Mouse (Mus musculus) hindbrain, embryonic 11.5 days (tissue): Measurements from ENCODE around the gene Cps1. TPM values are rescaled to one million over a fixed set of nuclear protein-coding genes. Genes with fewer than 3 reads are reported as not detected.
A peak's percentile ranks its signal among the peaks of the same experiment; 100 is the strongest.

Source experiments
- ATAC-seq: fragments of 200-750 bp; cut with Nextera tagmentation; 2 replicates; pipeline ENCODE4 v1.8.0; 2017; ENCODE audit warnings: mild to moderate bottlenecking, moderate TSS enrichment, moderate library complexity; ENCODE audit not compliant: low FRiP score
- DNase-seq: peaks from one replicate; pipeline ENCODE4 v3.0.0-alpha.2; 2015; ENCODE audit warnings: low spot score
- H3K27ac ChIP-seq: fragments of 300-500 bp; sonication (generic); 2 replicates; pipeline ENCODE4 v1.5.1; 2014; ENCODE audit warnings: mild to moderate bottlenecking, low read depth, low read length
- H3K27me3 ChIP-seq: fragments of 300-500 bp; sonication (generic); 2 replicates; pipeline ENCODE4 v1.6.1; 2014; ENCODE audit warnings: mild to moderate bottlenecking, low read length, moderate library complexity, mixed read lengths; ENCODE audit not compliant: control insufficient read depth, insufficient read depth
- H3K36me3 ChIP-seq: fragments of 300-500 bp; sonication (generic); 2 replicates; pipeline ENCODE4 v1.6.1; 2014; ENCODE audit warnings: mild to moderate bottlenecking, low read length, moderate library complexity, mixed read lengths; ENCODE audit not compliant: control insufficient read depth, insufficient read depth
- H3K4me1 ChIP-seq: fragments of 300-500 bp; sonication (generic); replicated peaks from 2 replicates; pipeline ENCODE4 v1.6.1; 2014; ENCODE audit warnings: low read length, mixed read lengths; ENCODE audit not compliant: control insufficient read depth, insufficient read depth
- H3K4me2 ChIP-seq: fragments of 300-500 bp; sonication (generic); replicated peaks from 2 replicates; pipeline ENCODE4 v1.6.1; 2014; ENCODE audit warnings: mild to moderate bottlenecking, low read depth, low read length
- H3K4me3 ChIP-seq: fragments of 300-500 bp; sonication (generic); 2 replicates; pipeline ENCODE4 v1.5.1; 2014; ENCODE audit warnings: low read depth, low read length
- H3K9ac ChIP-seq: fragments of 300-500 bp; sonication (generic); 2 replicates; pipeline ENCODE4 v1.6.1; 2014; ENCODE audit warnings: low read depth, low read length
- H3K9me3 ChIP-seq: fragments of 300-500 bp; sonication (generic); 2 replicates; pipeline ENCODE4 v1.6.1; 2016; ENCODE audit warnings: low read length; ENCODE audit not compliant: control insufficient read depth
- WGBS: fragments of 180-500 bp; shearing (Covaris S2); extraction: QIAGEN DNeasy Blood & Tissue Kit; methylation state at CpG from one replicate; pipeline ENCODE4 v1.1.7; 2014; 5-methylcytosine and 5-hydroxymethylcytosine counted together
- polyA plus RNA-seq: library from polyadenylated mRNA; unstranded; fragments of >200 nt; fragmentation: Nextera tagmentation; extraction: Ambion mirVana; gene quantifications from 2 replicates; pipeline ENCODE4 v1.2.1, GENCODE M21; 2014

Gene Cps1
- polyA plus RNA-seq, 1 experiment from 2014 or later: 0.14 TPM

DNA sequence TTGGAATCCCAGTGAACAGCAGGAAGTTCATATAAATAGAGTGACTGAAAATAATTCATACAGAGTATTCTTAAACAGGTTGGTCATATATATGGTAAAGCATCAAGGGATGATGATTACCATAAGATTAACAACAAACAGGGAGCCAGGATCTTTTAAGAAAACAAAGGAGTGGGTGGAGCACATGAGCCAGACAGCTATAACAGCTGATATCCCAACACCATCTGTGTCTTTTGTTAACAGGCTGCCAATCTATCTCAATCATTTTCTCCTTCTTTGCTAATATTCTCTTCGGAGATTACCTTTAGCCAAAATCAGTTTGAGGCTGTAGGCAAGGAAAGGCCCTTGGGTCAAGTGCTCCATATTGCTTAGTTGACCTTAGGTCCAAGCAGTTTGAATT, 142.4 kb downstream of the Cps1 start:
- H3K4me1 ChIP-seq: no peaks in the 10 kb centered on the region
- no peaks in the 10 kb centered on the region for H3K36me3 ChIP-seq
- 82% methylated on average over 1 of the region's 1 CpGs for WGBS
- H3K27me3 ChIP-seq: no peaks in the 10 kb centered on the region
- H3K4me2 ChIP-seq: no peak overlapping the region
- ATAC-seq (peak; percentile 19; the same call in 1 of the 2 replicates), DNase-seq (no peak)
- no peak overlapping the region for H3K9ac ChIP-seq
- H3K4me3 ChIP-seq: no peak overlapping the region
- H3K9me3 ChIP-seq: no peaks in the 10 kb centered on the region
- H3K27ac ChIP-seq: no peak overlapping the region

DNA sequence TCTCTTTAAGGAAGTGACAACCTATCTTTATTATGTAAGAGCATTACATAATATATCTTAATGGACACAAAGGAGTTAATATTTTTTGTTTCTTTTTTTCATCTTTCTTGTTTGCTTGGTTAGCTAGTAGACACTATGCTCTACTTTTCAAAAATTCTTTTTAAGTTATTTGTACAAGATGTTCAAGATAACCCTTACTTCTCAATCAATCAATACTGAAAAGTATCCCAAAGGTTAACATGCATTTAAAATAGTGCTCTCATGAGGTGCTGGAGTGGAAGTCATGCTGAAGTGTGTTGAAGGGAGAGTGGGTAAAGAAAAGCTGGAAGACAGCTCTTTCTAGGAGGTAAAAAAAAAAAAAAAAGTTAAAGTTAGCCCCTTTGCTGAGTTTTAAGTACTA, 145.1 kb downstream of the Cps1 start:
- Histone ChIP-seq H3K4me1 (no peaks in the 10 kb centered on the region), H3K36me3 (no peaks in the 10 kb centered on the region), H3K27me3 (no peaks in the 10 kb centered on the region), H3K4me3 (no peak overlapping the region), H3K9me3 (no peaks in the 10 kb centered on the region), H3K4me2 (no peak overlapping the region), H3K27ac (no peak overlapping the region), H3K9ac (no peak overlapping the region)
- no peak for ATAC-seq
- no peak for DNase-seq

DNA sequence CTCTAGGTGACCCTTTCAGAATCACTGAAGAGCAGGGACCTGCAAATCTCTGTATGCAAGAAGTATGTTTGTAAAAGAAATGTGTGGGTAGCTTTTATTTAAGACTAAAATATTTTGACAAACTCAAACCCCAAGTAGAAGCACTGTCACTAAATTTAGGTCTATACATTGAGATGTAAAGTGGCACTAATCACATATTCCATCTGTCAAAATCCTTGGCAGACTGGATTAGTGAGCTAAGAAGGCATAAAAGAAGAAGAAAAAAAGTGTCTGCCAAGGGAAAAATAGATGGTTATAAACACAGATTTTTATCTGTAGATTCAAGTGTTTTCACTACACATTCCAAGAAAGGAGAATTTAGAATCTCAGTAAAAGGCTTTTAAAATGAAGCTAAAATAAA, 145.6 kb downstream of the Cps1 start:
- DNase-seq: no peak
- no peaks in the 10 kb centered on the region for H3K36me3 ChIP-seq
- no peaks in the 10 kb centered on the region for H3K4me1 ChIP-seq
- no peaks in the 10 kb centered on the region for H3K9me3 ChIP-seq
- H3K27ac ChIP-seq: no peak overlapping the region
- H3K9ac ChIP-seq: no peak overlapping the region
- no peaks in the 10 kb centered on the region for H3K27me3 ChIP-seq
- H3K4me3 ChIP-seq: no peak overlapping the region
- ATAC-seq: no peak
- no peak overlapping the region for H3K4me2 ChIP-seq

DNA sequence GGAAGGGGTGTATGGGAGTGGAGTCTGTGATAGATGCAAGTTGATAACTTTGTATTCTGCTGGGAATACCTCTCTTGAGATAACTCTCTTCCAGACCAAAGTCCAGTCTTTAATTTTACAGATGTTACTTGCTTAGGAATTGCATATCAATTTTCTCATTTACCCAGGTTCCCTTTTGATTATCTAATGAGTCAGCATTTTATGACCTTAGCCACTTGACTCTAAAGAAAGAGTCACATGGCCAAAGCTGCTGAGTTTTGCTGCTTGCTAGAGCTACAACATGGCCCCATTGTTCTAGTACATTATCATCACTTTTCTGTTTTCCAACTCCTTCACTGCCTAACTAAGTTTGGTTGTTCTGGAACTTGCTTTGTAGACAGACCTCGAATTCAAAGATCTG, 153.4 kb downstream of the Cps1 start:
- DNase-seq (no peak), ATAC-seq (no peak)
- H3K4me2 ChIP-seq: no peak overlapping the region
- no peaks in the 10 kb centered on the region for H3K4me1 ChIP-seq
- H3K36me3 ChIP-seq: no peaks in the 10 kb centered on the region
- H3K27me3 ChIP-seq: no peaks in the 10 kb centered on the region
- no peak overlapping the region for H3K9ac ChIP-seq
- H3K9me3 ChIP-seq: no peaks in the 10 kb centered on the region
- H3K27ac ChIP-seq: no peak overlapping the region
- no peak overlapping the region for H3K4me3 ChIP-seq
- WGBS: 88% methylated on average over 1 of the region's 1 CpGs

Other genes starting within 250 kb of the Cps1 start
- gene Myl1, start 177.6 kb upstream of the Cps1 start, polyA plus RNA-seq: 9.6 and 14.5 TPM in 2 replicates
- 99.4 and 111 TPM in 2 replicates for gene Lancl1, start 84.2 kb upstream of the Cps1 start, polyA plus RNA-seq